Mouse (Mus musculus): Measurements from ENCODE around the gene Irgc1. TPM values are rescaled to one million over a fixed set of nuclear protein-coding genes. Genes with fewer than 3 reads are reported as not detected.

Irgc1 gene
- total RNA-seq, 1 experiment = not detected

DNA sequence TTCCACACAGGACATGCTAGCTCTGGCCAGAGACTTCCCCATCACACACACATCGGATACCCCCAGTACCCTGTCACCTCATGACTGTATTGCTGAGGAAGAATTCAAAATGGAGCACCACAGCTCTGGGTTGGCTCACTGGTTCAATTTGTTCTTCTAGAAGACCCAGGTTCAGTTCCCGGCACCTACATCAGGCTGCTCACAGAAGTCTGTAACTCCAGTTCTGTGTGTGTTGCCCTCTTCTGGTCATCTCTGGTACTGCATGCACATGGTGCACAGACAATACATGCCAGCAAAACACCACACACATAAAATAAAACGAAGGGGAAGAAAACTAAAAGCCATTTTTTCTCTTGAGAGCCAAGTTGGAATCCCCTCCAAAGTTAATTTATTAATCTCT lies 17.0 kb upstream of the Irgc1 start:
- no peak for DNase-seq (ENCODE audit: low read depth, low spot score)
- peaks cover 2 to 7% of the 10 kb centered on the region in 2 experiments; a peak in 2 of 4 replicates for H3K4me1 ChIP-seq (ENCODE audit: control insufficient read depth in 2 of 2, insufficient read depth in 2 of 2, low read length in 2 of 2, poor library complexity in 1 of 2)
- no peak overlapping the region for H3K27ac ChIP-seq (ENCODE audit: insufficient read depth, low read depth, low read length, poor library complexity, severe bottlenecking)
- in situ Hi-C loops (cut with MboI; ENCODE audit: low sequenced_read_pairs in 2 of 2, unreplicated experiment in 2 of 2) = no loop called here
- H3K4me3 ChIP-seq (ENCODE audit: insufficient read depth in 1 of 2, low read depth in 1 of 2, low read length in 2 of 2, poor library complexity in 1 of 2, severe bottlenecking in 1 of 2) = no peak overlapping the region
- TF ChIP-seq MAFK (IDR thresholded peaks at IDR 0.05; ENCODE audit: insufficient read depth, low read depth, low read length) = no peak
- no peak for TF ChIP-seq ZNF384 (IDR thresholded peaks at IDR 0.05; ENCODE audit: low read depth, low read length)
- TF ChIP-seq HCFC1 (IDR thresholded peaks at IDR 0.05; ENCODE audit: borderline replicate concordance, insufficient read depth, low read length) = no peak
- TF ChIP-seq ZC3H11A (IDR thresholded peaks at IDR 0.05; ENCODE audit: borderline replicate concordance, low read depth, low read length) = no peak
- TF ChIP-seq CHD2 (IDR thresholded peaks at IDR 0.05; ENCODE audit: low read depth, low read length) = no peak
- H3K9ac ChIP-seq (ENCODE audit: insufficient read depth, low read depth, low read length, poor library complexity, severe bottlenecking) = no peak overlapping the region
- H3K36me3 ChIP-seq (ENCODE audit: control insufficient read depth, insufficient read depth, low read length, poor library complexity, severe bottlenecking) = peaks cover 23% of the 10 kb centered on the region; the same call in 1 of the 2 replicates
- no peaks in the 10 kb centered on the region for H3K9me3 ChIP-seq (ENCODE audit: control insufficient read depth, insufficient read depth, low read depth, low read length)

DNA sequence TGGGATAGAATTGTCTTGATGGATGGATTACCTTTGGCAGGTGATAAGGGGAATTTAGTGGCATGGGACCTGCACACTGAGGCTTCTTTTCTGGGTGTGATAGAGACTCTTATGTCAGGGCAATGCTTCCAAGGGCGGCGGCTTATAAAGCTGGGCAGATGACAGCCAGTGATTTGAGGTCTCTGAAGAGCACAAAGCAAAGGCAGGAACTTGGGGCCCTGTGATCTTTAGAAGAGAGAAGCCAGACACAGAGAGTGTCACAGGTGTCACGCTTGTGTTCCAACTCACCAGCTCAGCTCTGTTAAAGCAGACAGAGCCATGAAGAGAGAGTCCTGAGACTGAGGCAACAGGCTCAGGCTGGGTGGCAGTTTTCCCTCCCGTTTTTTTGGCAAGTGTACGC lies 15.8 kb upstream of the Irgc1 start:
- no peak for DNase-seq (ENCODE audit: low read depth, low spot score)
- Histone ChIP-seq H3K4me1 (ENCODE audit: control insufficient read depth in 2 of 2, insufficient read depth in 2 of 2, low read length in 2 of 2, poor library complexity in 1 of 2) (peaks cover 2 to 8% of the 10 kb centered on the region in 2 experiments; a peak in 2 of 4 replicates), H3K4me3 (ENCODE audit: insufficient read depth in 1 of 2, low read depth in 1 of 2, low read length in 2 of 2, poor library complexity in 1 of 2, severe bottlenecking in 1 of 2) (no peak overlapping the region), H3K36me3 (ENCODE audit: control insufficient read depth, insufficient read depth, low read length, poor library complexity, severe bottlenecking) (peaks cover 22% of the 10 kb centered on the region; the same call in 1 of the 2 replicates), H3K27ac (ENCODE audit: insufficient read depth, low read depth, low read length, poor library complexity, severe bottlenecking) (no peak overlapping the region), H3K9ac (ENCODE audit: insufficient read depth, low read depth, low read length, poor library complexity, severe bottlenecking) (no peak overlapping the region), H3K9me3 (ENCODE audit: control insufficient read depth, insufficient read depth, low read depth, low read length) (no peaks in the 10 kb centered on the region)
- TF ChIP-seq CHD2 (IDR thresholded peaks at IDR 0.05; ENCODE audit: low read depth, low read length) (no peak), ZNF384 (IDR thresholded peaks at IDR 0.05; ENCODE audit: low read depth, low read length) (no peak), ZC3H11A (IDR thresholded peaks at IDR 0.05; ENCODE audit: borderline replicate concordance, low read depth, low read length) (no peak), HCFC1 (IDR thresholded peaks at IDR 0.05; ENCODE audit: borderline replicate concordance, insufficient read depth, low read length) (no peak)
- in situ Hi-C loops (cut with MboI; ENCODE audit: low sequenced_read_pairs in 2 of 2, unreplicated experiment in 2 of 2) = no loop called here

DNA sequence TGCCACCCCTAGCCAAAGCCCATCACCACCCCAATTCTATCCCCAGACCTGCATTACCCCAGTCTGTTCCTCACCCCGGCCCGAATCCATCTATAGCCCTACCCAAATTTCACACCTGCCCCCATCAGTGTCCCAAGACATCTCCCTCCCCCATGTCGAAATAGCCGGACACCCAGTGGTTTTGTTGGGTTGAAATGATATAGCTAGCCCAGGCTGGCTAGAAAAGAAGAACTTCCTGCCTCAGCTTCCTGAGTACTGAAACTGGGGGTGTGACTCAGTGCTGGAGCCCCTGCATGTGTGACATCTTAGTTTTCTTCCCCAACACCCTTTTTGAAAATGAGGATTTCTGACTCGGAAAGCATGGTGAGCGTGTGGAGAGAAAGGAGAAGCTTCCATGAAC lies 14.7 kb upstream of the Irgc1 start:
- no peak overlapping the region for H3K4me3 ChIP-seq (ENCODE audit: insufficient read depth in 1 of 2, low read depth in 1 of 2, low read length in 2 of 2, poor library complexity in 1 of 2, severe bottlenecking in 1 of 2)
- in situ Hi-C loops (cut with MboI; ENCODE audit: low sequenced_read_pairs in 2 of 2, unreplicated experiment in 2 of 2) = no loop called here
- peaks cover 15% of the 10 kb centered on the region; the same call in 1 of the 2 replicates for H3K36me3 ChIP-seq (ENCODE audit: control insufficient read depth, insufficient read depth, low read length, poor library complexity, severe bottlenecking)
- no peak for DNase-seq (ENCODE audit: low read depth, low spot score)
- H3K4me1 ChIP-seq (ENCODE audit: control insufficient read depth in 2 of 2, insufficient read depth in 2 of 2, low read length in 2 of 2, poor library complexity in 1 of 2) = peaks cover 2 to 9% of the 10 kb centered on the region in 2 experiments; a peak in 2 of 4 replicates
- TF ChIP-seq HCFC1 (IDR thresholded peaks at IDR 0.05; ENCODE audit: borderline replicate concordance, insufficient read depth, low read length) = no peak
- no peak for TF ChIP-seq ZNF384 (IDR thresholded peaks at IDR 0.05; ENCODE audit: low read depth, low read length)
- TF ChIP-seq CHD2 (IDR thresholded peaks at IDR 0.05; ENCODE audit: low read depth, low read length) = no peak
- TF ChIP-seq ZC3H11A (IDR thresholded peaks at IDR 0.05; ENCODE audit: borderline replicate concordance, low read depth, low read length) = no peak
- no peak for TF ChIP-seq MAFK (IDR thresholded peaks at IDR 0.05; ENCODE audit: insufficient read depth, low read depth, low read length)
- no peak overlapping the region for H3K9ac ChIP-seq (ENCODE audit: insufficient read depth, low read depth, low read length, poor library complexity, severe bottlenecking)
- H3K27ac ChIP-seq (ENCODE audit: insufficient read depth, low read depth, low read length, poor library complexity, severe bottlenecking) = no peak overlapping the region
- no peaks in the 10 kb centered on the region for H3K9me3 ChIP-seq (ENCODE audit: control insufficient read depth, insufficient read depth, low read depth, low read length)

DNA sequence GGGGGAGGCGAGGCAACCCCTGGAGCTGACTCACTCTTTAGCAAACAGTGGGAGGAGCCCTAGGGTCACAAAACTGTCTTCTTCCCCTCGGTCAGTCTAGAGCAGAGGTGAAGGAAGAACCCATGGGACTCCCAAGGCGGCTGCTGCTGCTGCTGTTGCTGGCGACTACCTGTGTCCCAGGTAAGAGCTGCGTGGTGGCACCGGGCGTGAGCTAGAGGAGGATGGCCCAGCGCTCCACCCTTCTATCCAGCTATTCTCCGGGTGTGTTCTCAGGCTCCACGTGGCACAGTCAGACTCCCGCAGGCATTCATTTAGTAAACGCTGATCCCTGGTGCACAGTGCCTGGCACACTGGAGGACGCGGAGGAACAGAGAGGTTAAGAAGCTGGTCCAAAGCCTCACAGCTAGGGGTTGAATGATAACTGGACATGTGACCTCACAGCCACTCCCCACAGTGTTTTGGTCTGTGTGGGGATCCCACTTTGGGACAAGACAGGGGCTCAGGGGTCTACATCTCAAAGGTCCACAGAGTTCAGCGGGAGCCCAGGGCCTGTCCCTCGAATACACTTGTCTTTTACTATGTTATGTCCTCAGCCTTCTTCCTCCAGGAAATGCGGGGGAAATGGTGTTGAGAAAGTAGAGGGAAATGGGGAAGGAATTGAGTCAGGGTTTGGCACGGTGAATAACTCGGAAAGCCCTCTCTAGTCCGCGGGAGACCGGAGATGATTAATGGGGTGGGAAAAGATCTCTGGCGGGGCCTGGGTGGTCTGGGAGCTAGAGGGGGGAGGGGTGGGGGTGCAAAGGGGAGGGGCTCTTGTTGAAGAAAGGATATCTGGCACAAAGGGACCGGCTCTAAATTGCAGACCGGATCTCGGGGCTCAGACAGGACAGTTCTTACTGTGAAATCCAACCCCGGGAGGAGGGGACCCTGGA lies 10.6 kb upstream of the Irgc1 start, which contains the start of gene Plaur:
TSS of gene Plaur (plus strand) at position 97 of the 932 bp plus-strand sequence.
- Histone ChIP-seq H3K4me1 (ENCODE audit: control insufficient read depth in 2 of 2, insufficient read depth in 2 of 2, low read length in 2 of 2, poor library complexity in 1 of 2) (peaks cover 5 to 33% of the 10 kb centered on the region in 2 experiments; a peak in 3 of 4 replicates), H3K9ac (ENCODE audit: insufficient read depth, low read depth, low read length, poor library complexity, severe bottlenecking) (peak within 1 kb of the TSS; percentile 38), H3K27ac (ENCODE audit: insufficient read depth, low read depth, low read length, poor library complexity, severe bottlenecking) (peak within 1 kb of the TSS; percentile 26; the same call in 1 of the 2 replicates), H3K9me3 (ENCODE audit: control insufficient read depth, insufficient read depth, low read depth, low read length) (no peaks in the 10 kb centered on the region), H3K4me3 (ENCODE audit: insufficient read depth in 1 of 2, low read depth in 1 of 2, low read length in 2 of 2, poor library complexity in 1 of 2, severe bottlenecking in 1 of 2) (peak within 1 kb of the TSS; percentile 53 to 60), H3K36me3 (ENCODE audit: control insufficient read depth, insufficient read depth, low read length, poor library complexity, severe bottlenecking) (peaks cover 11% of the 10 kb centered on the region; the same call in 1 of the 2 replicates)
- no peak for TF ChIP-seq HCFC1 (IDR thresholded peaks at IDR 0.05; ENCODE audit: borderline replicate concordance, insufficient read depth, low read length)
- TF ChIP-seq ZNF384 (IDR thresholded peaks at IDR 0.05; ENCODE audit: low read depth, low read length) = no peak
- TF ChIP-seq ZC3H11A (IDR thresholded peaks at IDR 0.05; ENCODE audit: borderline replicate concordance, low read depth, low read length) = no peak
- in situ Hi-C loops (cut with MboI; ENCODE audit: low sequenced_read_pairs in 2 of 2, unreplicated experiment in 2 of 2) = no loop called here
- DNase-seq (ENCODE audit: low read depth, low spot score) = no peak

All from ES-E14 (cell line).